Mouse (Mus musculus) cerebellum, adult (tissue): ENCODE data around the gene Nrxn2.

Experiments
- ATAC-seq: cut with Nextera tagmentation; 2 replicates; pipeline ENCODE4 v1.9.2; 2017; ENCODE audit warnings: mild to moderate bottlenecking, moderate library complexity, mixed read lengths; ENCODE audit not compliant: insufficient number of reproducible peaks, low FRiP score, low TSS enrichment

The Nrxn2 gene

GRCm38 (mm10) chr19:6446736-6447437, 28.4 kb downstream of the Nrxn2 start:
- ATAC-seq: no peak

- no peak for ATAC-seq
Measured at GRCm38 (mm10) chr19:6448752-6449151, 30.2 kb downstream of the Nrxn2 start.

- ATAC-seq: no peak
Measured at GRCm38 (mm10) chr19:6449841-6450240, 31.3 kb downstream of the Nrxn2 start.

GRCm38 (mm10) chr19:6452030-6452494, 33.5 kb downstream of the Nrxn2 start:
- ATAC-seq: peak; percentile 64; the same call in 1 of the 2 replicates

- no peak for ATAC-seq
Measured at GRCm38 (mm10) chr19:6452672-6453310, 34.3 kb downstream of the Nrxn2 start.

- ATAC-seq: no peak
Measured at GRCm38 (mm10) chr19:6453349-6453748, 34.8 kb downstream of the Nrxn2 start.

- no peak for ATAC-seq
Measured at GRCm38 (mm10) chr19:6454041-6454720, 35.6 kb downstream of the Nrxn2 start.

GRCm38 (mm10) chr19:6459504-6459903, 41.0 kb downstream of the Nrxn2 start:
- no peak for ATAC-seq

GRCm38 (mm10) chr19:6462841-6463240, 44.3 kb downstream of the Nrxn2 start:
- ATAC-seq: no peak

GRCm38 (mm10) chr19:6464306-6465071, 46.0 kb downstream of the Nrxn2 start:
- ATAC-seq: peak; percentile 20; the same call in 1 of the 2 replicates

- ATAC-seq: 0 out of 2 replicates have a peak, but pooled peaks have one; percentile 26
Measured at GRCm38 (mm10) chr19:6465090-6465489, 46.6 kb downstream of the Nrxn2 start.

- no peak for ATAC-seq
Measured at GRCm38 (mm10) chr19:6466945-6467344, 48.4 kb downstream of the Nrxn2 start.

- no peak for ATAC-seq
Measured at GRCm38 (mm10) chr19:6467374-6467979, 48.9 kb downstream of the Nrxn2 start.

- ATAC-seq: no peak
Measured at GRCm38 (mm10) chr19:6471630-6472029, 53.1 kb downstream of the Nrxn2 start.

GRCm38 (mm10) chr19:6472821-6473220, 54.3 kb downstream of the Nrxn2 start:
- no peak for ATAC-seq

GRCm38 (mm10) chr19:6474706-6475105, 56.2 kb downstream of the Nrxn2 start:
- ATAC-seq: no peak

- ATAC-seq: no peak
Measured at GRCm38 (mm10) chr19:6475129-6475528, 56.6 kb downstream of the Nrxn2 start.

- ATAC-seq: no peak
Measured at GRCm38 (mm10) chr19:6477007-6477406, 58.5 kb downstream of the Nrxn2 start.

- ATAC-seq: no peak
Measured at GRCm38 (mm10) chr19:6478566-6478965, 60.0 kb downstream of the Nrxn2 start.

GRCm38 (mm10) chr19:6482886-6483285, 64.4 kb downstream of the Nrxn2 start:
- ATAC-seq: no peak
